In genomic region chr5:53355069-53355468, GRCm38 (mm10) we compare ENCODE assay signal across 8 mouse cellular contexts.
DNase-seq lines count a peak whose midpoint lies in the region; ATAC-seq lines count a peak whose summit lies in the region.

No protein-coding gene starts in this region.

- peaks cover 7% of the 10 kb centered on the region for H3K27me3 ChIP-seq in megakaryocyte, embryonic 14.5 days (replicated peaks)

- H3K9me3 ChIP-seq in megakaryocyte, embryonic 14.5 days = no peaks in the 10 kb centered on the region

- H3K36me3 ChIP-seq in megakaryocyte, embryonic 14.5 days (replicated peaks; ENCODE audit: low read length) = no peaks in the 10 kb centered on the region

- peak; percentile 92 for ATAC-seq in inflammation-experienced regulatory T-cells, adult 6 months

- peaks cover 53% of the 10 kb centered on the region for H3K4me1 ChIP-seq in megakaryocyte, embryonic 14.5 days

- peak; percentile 76 for DNase-seq in WW6 (ENCODE audit: low read depth, low spot score)
- peak; percentile 77 to 85 for DNase-seq in cerebellum, postnatal 4 days (ENCODE audit: low spot score in 2 of 2)
- DNase-seq in gastrocnemius, postnatal 10 days = peak; percentile 84
- peak; percentile 44 to 77 for DNase-seq in left cerebral cortex, adult 8-10 months (ENCODE audit: low spot score in 2 of 2)
- peak; percentile 88 to 89 for DNase-seq in right cerebral cortex, adult 2 months (ENCODE audit: low spot score in 2 of 2)
- peak; percentile 74 for DNase-seq in urinary bladder, adult 2 months (ENCODE audit: low spot score)

- H3K4me3 ChIP-seq in megakaryocyte, embryonic 14.5 days (replicated peaks) = peak overlapping the region; percentile 88

Comparison
In these comparisons a context has a peak if more than half of its experiments do, and no peak if none do; other contexts are left out.
1. Peak in every context shown above with its lines: DNase-seq, ATAC-seq and H3K4me3 ChIP-seq.